Mouse (Mus musculus): Measurements from ENCODE around the gene Loxl3.

The Loxl3 gene

GRCm38 (mm10) chr6:83084477-83084876 lies 50.5 kb downstream of the Loxl3 start:
- no peak for DNase-seq (ENCODE audit: low read depth in 1 of 2, low spot score in 2 of 2)

GRCm38 (mm10) chr6:83086121-83087035 lies 52.4 kb downstream of the Loxl3 start, which contains the start of gene Lbx2:
Gene Lbx2 (plus strand): TSS chr6:83086367.
- DNase-seq (ENCODE audit: low read depth in 1 of 2, low spot score in 2 of 2), result no peak

GRCm38 (mm10) chr6:83087205-83087925 lies 53.4 kb downstream of the Loxl3 start:
- DNase-seq (ENCODE audit: low read depth in 1 of 2, low spot score in 2 of 2), result no peak

- no peak for DNase-seq (ENCODE audit: low read depth in 1 of 2, low spot score in 2 of 2)
Measured at GRCm38 (mm10) chr6:83087926-83088260, 53.9 kb downstream of the Loxl3 start.

- no peak for DNase-seq (ENCODE audit: low read depth in 1 of 2, low spot score in 2 of 2)
Measured at GRCm38 (mm10) chr6:83092416-83093127, 58.6 kb downstream of the Loxl3 start.

DNA sequence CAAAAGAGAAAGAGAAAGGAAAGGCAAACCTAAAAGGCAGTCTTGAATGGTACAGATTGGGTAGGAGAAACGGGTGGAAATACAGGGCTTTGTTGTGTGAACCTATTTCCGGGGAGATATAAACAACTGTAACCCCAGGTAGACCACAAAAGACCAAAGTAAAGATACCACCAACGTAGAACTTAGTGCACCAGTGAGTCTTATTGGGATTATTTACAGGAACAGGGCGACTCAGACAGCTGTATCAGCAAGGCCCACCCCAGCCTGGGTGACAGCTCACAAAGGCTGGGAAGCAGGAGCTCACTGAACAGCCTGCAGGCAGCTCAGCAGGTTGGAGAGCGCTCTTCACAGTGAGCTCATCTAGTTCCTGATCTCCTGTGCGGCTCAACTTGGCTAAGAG lies 62.0 kb downstream of the Loxl3 start:
- no peak for DNase-seq (ENCODE audit: low read depth in 1 of 2, low spot score in 2 of 2)

DNA sequence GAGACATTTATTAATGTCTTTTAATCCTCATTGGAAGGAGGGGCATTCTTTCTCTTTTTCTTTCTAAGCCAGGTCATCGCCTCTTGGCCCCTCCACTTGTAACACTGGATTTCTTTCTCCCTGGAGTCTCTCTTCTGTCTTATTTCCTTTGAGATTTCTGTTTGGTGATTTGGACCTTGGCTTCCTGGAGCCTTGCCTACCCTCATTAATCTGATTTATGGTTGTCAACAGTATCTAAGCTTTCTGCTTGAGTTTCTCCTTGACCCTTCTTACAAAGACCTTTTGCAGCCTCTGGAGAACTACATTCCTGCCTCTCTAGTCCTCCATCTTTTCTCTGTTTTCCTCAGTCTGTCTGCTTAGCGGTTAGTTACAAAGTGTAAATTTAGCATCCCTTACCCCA lies 64.4 kb downstream of the Loxl3 start:
- no peak for DNase-seq (ENCODE audit: low read depth in 1 of 2, low spot score in 2 of 2)

GRCm38 (mm10) chr6:83101316-83101687 lies 67.3 kb downstream of the Loxl3 start, which contains the start of the genes Ccdc142 and Gm42688:
Gene Ccdc142 (plus strand): TSS chr6:83101601.
Gene Gm42688 (plus strand): TSS chr6:83101617.
- DNase-seq (ENCODE audit: low read depth in 1 of 2, low spot score in 2 of 2), result peak; percentile 62 to 75

DNA sequence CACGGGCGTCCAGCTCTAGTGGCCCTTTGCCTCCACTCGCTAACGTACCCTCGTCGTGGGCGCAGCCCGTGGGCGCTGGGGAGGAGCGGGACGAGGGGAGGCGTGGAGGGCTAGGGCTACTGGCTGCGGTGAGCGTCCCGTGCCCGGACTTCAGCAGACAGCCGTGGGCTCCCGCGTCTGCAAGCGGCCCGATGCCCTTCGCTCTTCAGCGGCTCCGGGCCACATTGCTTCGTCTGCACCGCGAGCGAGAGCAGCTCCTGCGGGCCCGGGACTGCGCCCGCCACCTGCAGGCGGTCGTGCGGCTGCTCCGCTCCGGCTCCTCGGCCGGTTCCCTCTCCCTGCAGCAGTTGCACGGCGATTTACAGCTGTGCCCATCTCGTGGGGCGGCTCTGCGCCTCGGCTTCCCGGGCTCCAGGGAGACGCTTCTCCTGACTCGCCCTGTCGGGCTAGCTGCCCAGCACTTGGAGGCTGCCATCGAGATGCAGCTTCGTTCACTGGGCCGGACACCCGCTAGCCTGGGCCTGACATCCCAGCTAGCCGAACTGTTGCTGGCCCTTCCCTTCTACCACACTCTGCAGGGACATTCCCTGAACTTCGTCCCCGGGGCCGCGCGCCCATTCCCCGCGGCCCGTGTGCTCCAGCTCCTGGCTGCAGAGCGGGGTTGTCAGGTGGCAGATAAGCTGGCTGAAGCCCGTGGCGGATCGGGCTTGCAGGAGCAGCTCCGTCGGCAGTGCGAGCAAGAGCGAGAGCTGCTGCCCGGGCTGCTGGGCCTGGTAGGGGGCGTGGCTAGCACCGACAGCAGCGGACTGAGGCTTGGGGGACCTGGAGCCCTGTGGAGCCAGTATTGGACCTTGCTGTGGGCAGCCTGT lies 67.9 kb downstream of the Loxl3 start:
- peak in 1 of 2 experiments; percentile 27 for DNase-seq (ENCODE audit: low read depth in 1 of 2, low spot score in 2 of 2)

All from monocyte, adult 2 months (primary cell).